Mouse (Mus musculus) mature B cell (primary cell): Measurements from ENCODE around the gene Anxa1.

Experiments
- in situ Hi-C: fragments of 300-500 bp; cut with MboI; formaldehyde crosslinking; loops from 2 replicates; pipeline ENCODE4 v1.14.3; 2019

Gene Anxa1

DNA sequence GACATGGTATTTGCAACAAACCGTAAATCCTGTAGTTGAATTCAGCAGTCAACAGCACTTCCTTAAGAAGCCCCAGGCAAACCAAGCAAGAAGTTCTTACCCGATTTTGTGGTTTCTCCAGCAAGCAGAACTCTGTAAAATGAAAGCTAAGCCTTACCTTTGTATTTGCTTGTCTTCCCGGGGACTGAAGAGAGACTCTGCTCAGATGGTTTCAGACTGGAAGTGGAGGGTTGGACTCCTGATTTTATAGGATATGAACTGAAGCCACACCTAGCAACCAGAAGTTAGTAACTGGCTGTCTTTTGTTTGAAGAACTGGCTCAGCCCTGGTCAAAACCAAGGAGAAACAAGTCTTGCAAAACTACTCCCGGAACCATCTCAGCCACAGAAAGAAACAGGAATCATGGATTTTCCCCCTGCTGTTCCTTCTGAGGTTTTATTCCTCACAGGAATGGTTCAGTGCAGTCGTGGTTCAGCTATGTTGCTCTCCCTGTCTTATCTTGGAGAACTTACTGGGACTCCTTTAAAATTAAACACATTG lies at the start of gene Anxa1:
Gene Anxa1 (minus strand): TSS at position 490 of the 540 bp plus-strand sequence.
- in situ Hi-C loops: no loop called here

- in situ Hi-C loops: loop anchor here (5.0 kb wide), 1 partner anchor 70 kb away; no protein-coding TSS in a partner anchor
Measured at GRCm38 (mm10) chr19:20437043-20437442, 46.3 kb upstream of the Anxa1 start.

DNA sequence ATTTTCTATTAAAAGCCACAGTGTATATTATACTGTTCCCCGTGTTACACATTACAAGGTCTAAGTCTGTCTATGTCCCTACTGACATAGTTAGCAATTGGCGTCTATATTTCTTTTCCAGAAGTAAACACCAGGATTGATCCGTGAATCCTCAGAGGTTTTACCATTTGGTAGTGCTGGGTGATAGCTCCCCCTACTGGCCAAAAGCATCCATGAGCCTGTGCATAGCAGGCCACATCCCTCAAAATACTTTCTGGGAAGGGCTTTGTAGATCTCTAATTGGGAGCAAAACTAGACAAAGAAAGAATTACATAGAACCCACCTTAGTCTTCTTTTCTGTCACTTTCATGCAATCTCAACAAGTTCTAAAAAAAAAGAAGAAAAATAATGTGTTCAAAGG lies 43.8 kb upstream of the Anxa1 start:
- in situ Hi-C loops: no loop called here

DNA sequence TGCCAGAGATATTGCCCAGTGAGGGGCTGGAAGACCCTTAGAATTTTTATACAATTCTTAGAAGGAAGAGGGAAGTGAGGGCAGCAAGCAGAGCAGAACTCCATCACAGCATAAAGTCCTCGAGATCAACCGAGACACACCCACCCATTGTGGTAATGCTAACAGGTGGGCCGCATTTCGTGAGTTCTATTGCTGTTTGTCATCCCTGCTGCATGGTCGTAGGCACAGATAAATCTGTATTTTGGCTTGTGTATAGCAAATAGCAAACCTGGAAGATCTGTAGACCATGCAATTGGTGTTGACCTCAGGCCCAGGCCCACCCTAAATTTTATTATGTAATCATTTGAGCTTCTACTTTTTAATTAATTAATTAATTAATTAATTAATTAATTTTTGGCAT lies 43.2 kb upstream of the Anxa1 start:
- in situ Hi-C loops: no loop called here

DNA sequence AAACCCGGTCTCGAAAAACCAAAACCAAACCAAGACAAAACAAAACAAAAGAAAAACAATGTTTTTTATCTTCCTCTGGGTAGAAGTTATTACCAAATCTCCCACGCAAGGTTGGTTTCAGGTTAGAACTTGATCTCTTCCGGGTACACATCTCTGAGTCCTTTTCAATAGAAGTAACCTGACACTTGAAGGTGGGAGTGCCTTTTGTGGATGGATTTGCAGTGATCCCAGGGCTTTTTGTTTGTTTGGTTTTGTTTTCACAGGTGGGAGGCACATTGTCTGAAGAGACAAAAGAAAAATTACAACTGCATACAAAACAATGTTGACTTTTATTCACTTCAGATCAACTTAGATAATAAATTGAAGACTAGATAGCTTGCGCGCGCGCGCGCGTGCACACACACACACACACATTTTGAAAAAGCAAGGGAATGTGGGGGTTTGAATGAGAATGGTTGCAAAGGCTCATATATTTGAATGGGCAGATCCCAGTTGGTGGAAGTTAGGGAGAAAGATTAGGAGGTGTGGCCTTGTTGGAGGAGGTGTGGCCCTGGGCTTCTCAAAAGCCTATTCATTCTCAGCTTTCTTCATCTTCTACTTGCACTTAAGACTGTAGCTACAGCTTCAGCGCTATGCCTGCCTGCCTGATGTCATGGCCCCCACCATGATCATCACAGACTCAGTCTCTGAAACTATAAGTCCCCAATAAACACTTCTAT lies 35.9 kb upstream of the Anxa1 start:
- in situ Hi-C loops: no loop called here

GRCm38 (mm10) chr19:20411276-20411675 lies 20.5 kb upstream of the Anxa1 start:
- in situ Hi-C loops: no loop called here

DNA sequence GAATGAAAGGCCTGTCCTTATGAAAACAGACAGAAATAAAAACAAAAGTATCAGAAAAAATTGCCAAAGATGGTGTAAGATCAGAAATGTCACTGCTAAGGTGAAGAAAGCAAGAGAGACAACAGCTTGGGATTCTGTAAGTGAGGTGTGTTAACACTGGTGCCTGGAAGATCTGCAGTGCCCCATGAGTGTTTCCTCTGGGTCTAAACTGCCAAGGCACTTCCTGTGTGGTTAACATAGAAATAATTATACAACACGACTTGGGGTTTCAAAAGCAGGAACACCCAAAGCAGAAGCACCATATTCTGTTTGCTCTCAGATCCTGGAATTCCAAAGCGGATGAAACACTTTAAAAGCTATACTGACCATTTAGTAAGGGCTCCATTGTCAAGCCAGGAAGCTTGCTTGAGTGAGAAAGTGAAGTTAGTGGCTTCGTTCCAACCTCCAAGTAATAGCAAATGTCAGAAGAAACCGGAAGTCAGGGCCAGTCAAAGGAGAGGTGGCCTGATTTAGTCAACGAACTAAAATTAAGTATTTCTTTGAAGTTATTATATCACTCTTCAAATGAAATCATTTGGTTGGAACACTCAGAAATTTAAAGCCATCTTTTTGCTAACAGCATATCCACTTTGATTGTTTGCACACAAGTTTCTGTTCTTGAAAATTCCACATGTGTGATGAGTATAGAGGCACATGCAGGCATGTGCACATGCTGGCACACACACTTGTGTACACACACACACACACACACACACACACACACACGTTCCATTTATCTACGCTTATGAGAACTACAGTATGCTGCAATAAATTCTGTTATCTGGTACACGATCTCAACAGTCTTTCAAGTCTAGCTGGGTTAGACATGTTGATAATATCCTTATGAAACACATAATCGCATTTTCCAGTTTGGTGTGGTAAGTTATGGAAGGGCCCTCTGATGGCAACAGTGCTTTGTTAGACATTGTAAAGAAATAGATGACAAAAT lies 19.1 kb upstream of the Anxa1 start:
- in situ Hi-C loops: no loop called here

- in situ Hi-C loops: no loop called here
Measured at GRCm38 (mm10) chr19:20406475-20406874, 15.7 kb upstream of the Anxa1 start.

DNA sequence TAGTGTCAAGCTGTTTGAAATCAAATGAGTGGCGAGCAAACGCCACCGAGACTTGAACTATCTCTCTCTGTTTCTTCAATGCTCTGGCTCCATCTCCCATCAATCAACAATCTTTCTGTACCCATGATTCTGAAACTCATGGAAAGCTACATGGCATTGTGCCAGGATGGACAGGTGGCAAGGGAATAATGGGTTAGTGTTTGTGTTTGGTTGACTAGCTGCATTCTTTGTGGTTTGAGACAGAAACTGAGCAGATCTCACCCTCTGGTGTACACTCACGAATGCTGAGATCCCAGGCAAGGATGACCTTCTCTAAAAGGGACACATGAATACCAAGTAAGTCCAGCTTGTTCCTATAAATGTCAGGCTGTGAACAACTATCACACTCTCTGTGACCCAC lies 14.3 kb upstream of the Anxa1 start:
- in situ Hi-C loops: no loop called here

- in situ Hi-C loops: no loop called here
Measured at GRCm38 (mm10) chr19:20403740-20404139, 13.0 kb upstream of the Anxa1 start.

DNA sequence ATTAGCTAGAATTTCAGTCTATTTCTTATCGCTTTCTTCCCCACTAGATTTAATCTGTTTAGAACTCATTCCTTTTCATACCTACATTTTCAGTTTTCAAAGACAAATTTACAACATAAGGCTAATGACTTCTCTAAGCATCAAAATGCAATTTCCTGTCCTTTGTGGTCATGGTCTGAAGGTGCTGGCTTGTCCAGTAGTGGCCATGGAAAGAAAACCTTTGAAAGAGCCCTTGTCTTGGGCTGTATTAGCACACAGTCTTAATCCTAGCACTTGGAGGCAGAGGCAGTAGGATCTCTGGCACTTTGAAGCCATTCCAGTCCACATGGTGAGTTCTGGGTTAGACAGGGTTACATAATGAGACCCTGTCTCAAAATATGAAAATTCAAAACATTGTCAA lies 12.5 kb upstream of the Anxa1 start:
- in situ Hi-C loops: no loop called here

GRCm38 (mm10) chr19:20402516-20403200 lies 11.9 kb upstream of the Anxa1 start:
- in situ Hi-C loops: no loop called here

GRCm38 (mm10) chr19:20401961-20402360 lies 11.2 kb upstream of the Anxa1 start:
- in situ Hi-C loops: no loop called here

DNA sequence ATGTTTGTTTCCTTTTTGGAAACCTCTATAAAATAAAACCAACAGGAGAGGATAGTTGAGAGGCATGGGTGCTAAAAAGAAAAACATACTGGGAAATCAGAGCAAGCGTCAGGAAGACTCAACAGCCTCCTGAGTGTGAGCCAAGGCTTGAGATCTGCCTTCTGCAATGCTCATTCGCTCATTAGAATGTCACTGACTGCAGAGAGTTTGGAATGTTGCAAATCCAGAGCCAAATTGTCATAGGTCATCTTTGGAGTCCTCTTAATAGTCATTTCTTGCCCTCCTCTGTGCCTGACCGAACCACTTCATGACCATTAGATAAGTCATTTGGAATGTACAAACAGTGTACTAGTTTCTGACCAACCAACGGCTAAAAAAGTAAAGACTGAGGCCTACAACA lies 8.4 kb upstream of the Anxa1 start:
- in situ Hi-C loops: no loop called here

DNA sequence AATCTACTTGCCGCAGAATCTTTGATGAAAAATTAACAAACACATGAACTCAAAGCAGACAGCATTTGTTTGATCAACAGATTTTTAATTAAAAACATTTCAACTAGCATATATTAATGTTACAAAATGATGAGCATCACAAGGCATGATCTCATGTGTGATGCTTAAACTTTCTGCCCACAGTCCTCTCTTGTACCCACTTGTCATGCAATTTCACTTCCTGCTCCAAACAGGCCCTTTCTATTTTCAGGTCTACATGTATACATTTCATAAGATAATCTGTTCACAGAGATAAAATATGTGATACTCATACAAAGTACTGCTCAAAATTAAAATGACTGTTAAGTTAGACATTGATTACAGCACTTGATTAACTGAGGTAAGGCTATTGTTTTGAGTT lies 6.3 kb upstream of the Anxa1 start:
- in situ Hi-C loops: no loop called here

GRCm38 (mm10) chr19:20393556-20394274 lies 3.0 kb upstream of the Anxa1 start:
- in situ Hi-C loops: no loop called here

DNA sequence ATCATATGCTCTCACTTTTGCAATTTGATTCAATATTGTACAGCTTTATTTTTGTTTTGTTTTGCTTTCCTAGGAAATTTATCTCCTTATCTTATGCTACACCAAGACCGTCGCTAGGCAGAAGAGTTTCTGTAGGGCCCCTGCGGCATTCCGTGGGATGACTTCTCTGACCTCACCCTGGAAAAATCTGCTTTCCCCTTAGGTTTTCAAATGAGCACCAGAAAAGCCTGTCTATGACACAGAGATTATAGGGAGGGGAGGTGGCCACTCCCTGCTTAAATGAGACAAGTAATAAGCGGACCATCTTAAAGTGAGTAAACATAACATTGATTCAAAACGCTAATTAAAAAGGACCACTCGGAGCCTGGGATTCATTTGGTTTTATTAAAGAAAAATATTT lies 1.0 kb downstream of the Anxa1 start:
- in situ Hi-C loops: no loop called here

GRCm38 (mm10) chr19:20389245-20389644 lies 1.5 kb downstream of the Anxa1 start:
- in situ Hi-C loops: no loop called here

GRCm38 (mm10) chr19:20388276-20388675 lies 2.5 kb downstream of the Anxa1 start:
- in situ Hi-C loops: no loop called here

DNA sequence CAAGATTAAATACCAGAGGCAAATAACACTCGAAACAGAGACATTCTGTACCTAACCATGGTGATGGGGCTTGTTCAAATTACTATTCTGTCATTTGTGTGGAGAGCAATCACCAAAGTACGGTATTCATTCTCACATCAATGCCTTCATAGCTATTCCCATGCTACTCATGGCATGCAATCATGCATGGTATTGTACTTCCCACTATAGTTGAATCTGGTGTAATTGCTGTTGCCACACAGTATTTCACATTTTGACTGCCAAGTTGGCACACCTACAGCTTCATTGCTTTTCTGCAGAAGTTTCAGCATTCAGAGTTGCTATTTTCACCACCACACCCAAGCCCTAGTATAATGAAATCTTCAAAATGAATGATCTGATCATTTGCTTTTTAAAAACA lies 4.4 kb downstream of the Anxa1 start:
- in situ Hi-C loops: no loop called here

DNA sequence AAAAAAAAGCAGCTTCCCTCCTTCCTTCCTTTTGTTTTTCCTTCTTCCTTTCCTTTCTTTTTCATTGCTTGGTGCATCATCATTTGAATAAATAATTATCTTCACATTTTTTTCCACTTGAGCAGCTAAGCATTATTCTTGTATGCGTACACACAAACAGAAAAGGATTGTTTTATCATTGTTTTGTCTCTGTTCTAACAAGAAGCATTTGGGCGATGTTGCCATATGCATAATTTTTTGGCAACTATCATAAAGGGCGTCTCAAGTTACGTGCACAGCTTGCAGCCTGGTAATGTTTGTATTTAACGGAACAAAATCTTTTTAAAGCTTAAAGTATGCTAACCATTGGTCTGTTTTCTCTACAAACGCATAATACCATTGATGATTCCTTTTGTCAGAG lies 5.1 kb downstream of the Anxa1 start:
- in situ Hi-C loops: no loop called here
